ENCODE assay signal across 8 mouse cellular contexts in genomic region chr19:45046523-45047321, GRCm38 (mm10). TPM values are rescaled to one million over a fixed set of nuclear protein-coding genes. Genes with fewer than 3 reads are reported as not detected.
A peak's percentile ranks its signal among the peaks of the same experiment; 100 is the strongest.
DNase-seq lines count a peak whose midpoint lies in the region; ATAC-seq and TF ChIP-seq lines count a peak whose summit lies in the region.

No protein-coding gene starts in this region.

- peaks cover 34% of the 10 kb centered on the region for H3K27me3 ChIP-seq in hindbrain, embryonic 12.5 days
- H3K27me3 ChIP-seq in lung, postnatal 0 days (replicated peaks; ENCODE audit: insufficient read depth, low read length): peaks cover 17% of the 10 kb centered on the region; the same call in 1 of the 2 replicates

- peak overlapping the region; percentile 71 for H3K4me2 ChIP-seq in hindbrain, embryonic 12.5 days (replicated peaks)
- H3K4me2 ChIP-seq in lung, postnatal 0 days (replicated peaks; ENCODE audit: low read depth, low read length): peak overlapping the region; percentile 67

- no peak overlapping the region for H3K9ac ChIP-seq in ES-E14 (ENCODE audit: insufficient read depth, low read depth, low read length, poor library complexity, severe bottlenecking)
- peak overlapping the region; percentile 69 for H3K9ac ChIP-seq in hindbrain, embryonic 12.5 days
- peak overlapping the region; percentile 9; the same call in 1 of the 2 replicates for H3K9ac ChIP-seq in lung, postnatal 0 days (replicated peaks; ENCODE audit: low read depth)

- H3K4me1 ChIP-seq in ES-E14 (ENCODE audit: control insufficient read depth in 2 of 2, insufficient read depth in 2 of 2, low read length in 2 of 2, poor library complexity in 1 of 2): peaks cover 0 to 17% of the 10 kb centered on the region in 2 experiments; a peak in 1 of 4 replicates
- peaks cover 34% of the 10 kb centered on the region for H3K4me1 ChIP-seq in hindbrain, embryonic 12.5 days
- H3K4me1 ChIP-seq in lung, postnatal 0 days (ENCODE audit: insufficient read depth, low read depth, low read length): peaks cover 7% of the 10 kb centered on the region

- TF ChIP-seq CTCF in lung, postnatal 0 days (IDR thresholded peaks at IDR 0.05): peak; percentile 38

- DNase-seq in ES-E14 (ENCODE audit: low read depth, low spot score): peak; percentile 83
- peak; percentile 94 to 99 for DNase-seq in cerebellum, adult 18-20 months
- DNase-seq in layer of hippocampus, postnatal 14 days (ENCODE audit: low spot score in 2 of 2): peak; percentile 67 to 80
- DNase-seq in lung, postnatal 0 days (ENCODE audit: low spot score): peak; percentile 94
- DNase-seq in retina, postnatal 1 day: peak; percentile 89
- peak; percentile 75 to 86 for DNase-seq in thymus, postnatal 36 days

- TF ChIP-seq EP300 in lung, postnatal 0 days (IDR thresholded peaks at IDR 0.05): no peak

- ATAC-seq in frontal cortex, adult (ENCODE audit: low TSS enrichment): peak; percentile 17
- ATAC-seq in hindbrain, embryonic 12.5 days (ENCODE audit: low FRiP score): peak; percentile 57
- ATAC-seq in lung, postnatal 0 days: peak; percentile 49

- H3K9me3 ChIP-seq in ES-E14 (ENCODE audit: control insufficient read depth, insufficient read depth, low read depth, low read length): no peaks in the 10 kb centered on the region
- H3K9me3 ChIP-seq in hindbrain, embryonic 12.5 days (replicated peaks): no peaks in the 10 kb centered on the region
- no peaks in the 10 kb centered on the region for H3K9me3 ChIP-seq in lung, postnatal 0 days (ENCODE audit: low read length)

- in situ Hi-C loops in ES-E14 (cut with MboI; ENCODE audit: low sequenced_read_pairs in 2 of 2, unreplicated experiment in 2 of 2): no loop called here

- 3% methylated on average over 34 of the region's 34 CpGs for WGBS in hindbrain, embryonic 12.5 days
- WGBS in lung, postnatal 0 days: 2% methylated on average over 34 of the region's 34 CpGs

- H3K4me3 ChIP-seq in ES-E14 (ENCODE audit: insufficient read depth in 1 of 2, low read depth in 1 of 2, low read length in 2 of 2, poor library complexity in 1 of 2, severe bottlenecking in 1 of 2): peak overlapping the region; percentile 54 to 55; a peak in 2 of 4 replicates
- peak overlapping the region; percentile 49 for H3K4me3 ChIP-seq in hindbrain, embryonic 12.5 days
- H3K4me3 ChIP-seq in lung, postnatal 0 days (ENCODE audit: low read depth, low read length): peak overlapping the region; percentile 57

- H3K27ac ChIP-seq in ES-E14 (ENCODE audit: insufficient read depth, low read depth, low read length, poor library complexity, severe bottlenecking): no peak overlapping the region
- peak overlapping the region; percentile 87 for H3K27ac ChIP-seq in hindbrain, embryonic 12.5 days
- peak overlapping the region; percentile 99 for H3K27ac ChIP-seq in lung, postnatal 0 days (ENCODE audit: low read length)

- H3K36me3 ChIP-seq in ES-E14 (ENCODE audit: control insufficient read depth, insufficient read depth, low read length, poor library complexity, severe bottlenecking): no peaks in the 10 kb centered on the region
- H3K36me3 ChIP-seq in hindbrain, embryonic 12.5 days: 0 out of 2 replicates have a peak, but pooled peaks cover 7% of the 10 kb centered on the region
- peaks cover 6% of the 10 kb centered on the region; the same call in 1 of the 2 replicates for H3K36me3 ChIP-seq in lung, postnatal 0 days (ENCODE audit: insufficient read depth, low read length)

TF ChIP-seq in ES-E14, 5 proteins besides CTCF, POLR2A, EP300 and RAD21:
- TF ChIP-seq ZNF384 (IDR thresholded peaks at IDR 0.05; ENCODE audit: low read depth, low read length): no peak
- no peak for TF ChIP-seq HCFC1 (IDR thresholded peaks at IDR 0.05; ENCODE audit: borderline replicate concordance, insufficient read depth, low read length)
- no peak for TF ChIP-seq ZC3H11A (IDR thresholded peaks at IDR 0.05; ENCODE audit: borderline replicate concordance, low read depth, low read length)
- TF ChIP-seq CHD2 (IDR thresholded peaks at IDR 0.05; ENCODE audit: low read depth, low read length): no peak
- no peak for TF ChIP-seq MAFK (IDR thresholded peaks at IDR 0.05; ENCODE audit: insufficient read depth, low read depth, low read length)

RNA-seq across cellular contexts. Expression of gene Sfxn3, which starts 0.6 kb away (rescaled TPM):
- total RNA-seq in ES-E14 (2012; rRNA removed): 4.0 and 7.1 TPM in 2 replicates
- 38.2 and 41.6 TPM in 2 replicates for polyA plus RNA-seq in hindbrain, embryonic 12.5 days (2016; fragmentation: Nextera tagmentation; extraction: Ambion mirVana)
- 100 to 1,000 TPM; 113 to 117 TPM for total RNA-seq in layer of hippocampus, postnatal 14 days (2021)
- polyA plus RNA-seq in lung, postnatal 0 days (2015; fragmentation: Nextera tagmentation; extraction: Ambion mirVana): 45.6 and 53.0 TPM in 2 replicates

RNA-seq across cellular contexts. Expression of gene Pdzd7, which starts 1.2 kb away (rescaled TPM):
- total RNA-seq in ES-E14 (2012; rRNA removed): 0.45 and 1.5 TPM in 2 replicates
- 0.72 and 0.81 TPM in 2 replicates for polyA plus RNA-seq in hindbrain, embryonic 12.5 days (2016; fragmentation: Nextera tagmentation; extraction: Ambion mirVana)
- total RNA-seq in layer of hippocampus, postnatal 14 days (2021): 1 to 10 TPM; 2.1 to 2.3 TPM
- polyA plus RNA-seq in lung, postnatal 0 days (2015; fragmentation: Nextera tagmentation; extraction: Ambion mirVana): 0.12 and 0.13 TPM in 2 replicates

RNA-seq across cellular contexts. Expression of gene Kazald1, which starts 28.3 kb away (rescaled TPM):
- total RNA-seq in ES-E14 (2012; rRNA removed): 0.63 and 1.2 TPM in 2 replicates
- polyA plus RNA-seq in hindbrain, embryonic 12.5 days (2016; fragmentation: Nextera tagmentation; extraction: Ambion mirVana): 9.4 and 14.1 TPM in 2 replicates
- 1 to 10 TPM in 1 of 2 experiments, under 1 TPM in 1; 0.94 to 1.6 TPM for total RNA-seq in layer of hippocampus, postnatal 14 days (2021)
- 11.2 and 12.8 TPM in 2 replicates for polyA plus RNA-seq in lung, postnatal 0 days (2015; fragmentation: Nextera tagmentation; extraction: Ambion mirVana)

RNA-seq across cellular contexts. Expression of gene Lzts2, which starts 32.5 kb away (rescaled TPM):
- total RNA-seq in ES-E14 (2012; rRNA removed): 30.6 and 31.9 TPM in 2 replicates
- polyA plus RNA-seq in hindbrain, embryonic 12.5 days (2016; fragmentation: Nextera tagmentation; extraction: Ambion mirVana): 71.0 and 72.1 TPM in 2 replicates
- 10 to 100 TPM; 24.0 to 24.6 TPM for total RNA-seq in layer of hippocampus, postnatal 14 days (2021)
- 56.0 and 59.4 TPM in 2 replicates for polyA plus RNA-seq in lung, postnatal 0 days (2015; fragmentation: Nextera tagmentation; extraction: Ambion mirVana)

RNA-seq across cellular contexts. Expression of gene Mrpl43, which starts 40.5 kb away (rescaled TPM):
- 50.0 and 62.7 TPM in 2 replicates for total RNA-seq in ES-E14 (2012; rRNA removed)
- polyA plus RNA-seq in hindbrain, embryonic 12.5 days (2016; fragmentation: Nextera tagmentation; extraction: Ambion mirVana): 79.4 and 81.6 TPM in 2 replicates
- 10 to 100 TPM; 46.2 to 47.5 TPM for total RNA-seq in layer of hippocampus, postnatal 14 days (2021)
- polyA plus RNA-seq in lung, postnatal 0 days (2015; fragmentation: Nextera tagmentation; extraction: Ambion mirVana): 62.6 and 63.3 TPM in 2 replicates

Comparison
In these comparisons a context has a peak if more than half of its experiments do, and no peak if none do; other contexts are left out.
1. RNA of gene Sfxn3, which starts 0.6 kb away (total RNA-seq): 113 to 117 TPM in layer of hippocampus, postnatal 14 days; 4.0 to 7.1 TPM in ES-E14; every median in the first group is over 10 times any median in the second.
2. Peak in every context shown above with its lines, with median percentiles within 50 percentile points of each other: DNase-seq, H3K4me3 ChIP-seq and ATAC-seq.